Mouse (Mus musculus): ENCODE data around the gene Nell2. TPM values are rescaled to one million over a fixed set of nuclear protein-coding genes. Genes with fewer than 3 reads are reported as not detected.

The Nell2 gene
- total and polyA plus RNA-seq, 3 experiments, result not detected

DNA sequence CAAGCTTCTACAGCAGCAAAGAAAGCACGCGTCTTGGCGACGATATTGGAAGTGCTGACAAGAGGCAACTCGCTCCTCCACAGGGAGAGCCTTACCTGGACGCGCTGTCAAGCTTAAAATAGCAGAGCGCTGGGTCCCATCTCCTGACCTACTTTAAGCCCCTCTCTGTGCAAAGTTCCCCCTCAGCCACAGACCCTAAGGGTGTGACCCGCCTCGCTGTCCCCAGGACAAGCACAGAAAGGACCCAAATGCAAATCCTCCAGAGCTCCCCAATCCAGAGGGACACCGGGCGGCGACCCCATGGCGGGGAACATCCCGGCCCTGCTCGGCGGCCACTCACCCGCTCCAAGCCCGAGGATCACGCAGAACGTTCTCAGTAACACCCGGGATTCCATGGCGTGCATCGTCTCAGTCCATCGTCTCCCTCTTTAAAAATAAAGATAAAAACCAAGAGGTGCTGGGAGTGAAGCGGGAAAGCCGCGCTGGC, 855 bp downstream of the Nell2 start:
- in situ Hi-C loops (cut with MboI; ENCODE audit: low pct_ligation_motif_present, low pct_unique_long_range_greater_than_20kb, low sequenced_read_pairs), result no loop called here
- H3K4me2 ChIP-seq (ENCODE audit: insufficient read depth, low read depth, poor library complexity, severe bottlenecking), result no peak overlapping the region
- dilution Hi-C loops (cut with MboI; ENCODE audit: extremely low pct_ligation_motif_present, extremely low pct_unique_long_range_greater_than_20kb, low sequenced_read_pairs), result no loop called here
- H3K9me3 ChIP-seq (replicated peaks; ENCODE audit: low read length), result peaks cover 44% of the 10 kb centered on the region
- no peak overlapping the region for H3K4me3 ChIP-seq (replicated peaks in 1 of 3; ENCODE audit: low read depth in 2 of 3, low read length in 2 of 3, poor library complexity in 1 of 3)
- H3K79me2 ChIP-seq (replicated peaks; ENCODE audit: control insufficient read depth, extremely low read depth, insufficient read depth, poor library complexity, severe bottlenecking), result no peaks in the 10 kb centered on the region
- H3K27me3 ChIP-seq (replicated peaks), result no peaks in the 10 kb centered on the region
- no peaks in the 10 kb centered on the region for H3K4me1 ChIP-seq (ENCODE audit: control insufficient read depth in 1 of 2, insufficient read depth in 2 of 2)
- no peak overlapping the region for H3K27ac ChIP-seq (ENCODE audit: insufficient read depth, low read depth)
- no peak for TF ChIP-seq TCF12 (IDR thresholded peaks at IDR 0.05; ENCODE audit: low read depth, low read length)
- no peak for DNase-seq (ENCODE audit: extremely low read depth)
- H3K9ac ChIP-seq (ENCODE audit: insufficient read depth, low read depth), result no peak overlapping the region
- H3K36me3 ChIP-seq (replicated peaks in 1 of 2; ENCODE audit: control insufficient read depth in 1 of 2, insufficient read depth in 1 of 2, low read length in 1 of 2), result no peaks in the 10 kb centered on the region

DNA sequence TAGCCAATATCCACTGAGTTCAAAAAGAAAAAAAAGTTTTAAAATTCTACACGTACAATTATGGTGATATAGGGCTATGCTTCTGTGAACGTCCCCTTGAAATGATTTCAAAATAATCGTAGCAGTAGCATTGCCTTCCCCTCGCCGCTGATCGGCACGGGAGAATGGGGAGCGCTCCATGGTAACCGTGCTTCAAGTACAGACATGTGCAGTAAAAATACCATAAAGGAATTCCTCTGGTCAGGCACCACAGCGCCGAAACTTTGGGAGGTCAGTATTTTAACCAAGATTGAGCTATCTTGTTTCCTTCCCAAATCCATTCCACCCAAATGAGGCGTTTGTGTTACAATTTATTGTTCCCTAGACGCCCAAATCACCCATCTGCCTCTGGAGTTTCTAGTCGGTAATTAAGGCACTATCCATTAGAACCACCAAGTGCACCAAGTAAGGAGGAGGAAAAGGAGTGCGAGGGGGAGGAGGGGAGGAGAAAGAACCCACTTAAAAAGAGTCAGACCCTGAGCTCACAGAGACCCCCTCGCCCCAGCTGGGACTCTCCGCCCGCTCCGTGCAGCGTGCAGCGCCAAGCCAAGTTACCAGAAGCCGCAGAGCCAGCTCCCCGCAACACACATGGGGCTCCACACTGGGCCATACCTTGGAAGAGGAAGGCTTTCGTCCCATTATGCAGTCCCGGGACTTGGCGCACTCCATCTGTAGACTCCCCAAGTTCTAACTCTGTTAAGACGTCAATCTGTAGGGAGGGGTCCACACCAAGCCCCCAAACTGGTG, 1.5 kb downstream of the Nell2 start:
- TF ChIP-seq BHLHE40 (IDR thresholded peaks at IDR 0.05; ENCODE audit: low read depth, low read length), result no peak
- no peak for TF ChIP-seq ZNF384 (IDR thresholded peaks at IDR 0.05; ENCODE audit: low read depth, low read length)
- TF ChIP-seq CHD2 (IDR thresholded peaks at IDR 0.05; ENCODE audit: low read length), result no peak
- no peak for TF ChIP-seq MYC (IDR thresholded peaks at IDR 0.05; ENCODE audit: low read depth, low read length)
- TF ChIP-seq ZKSCAN1 (IDR thresholded peaks at IDR 0.05; ENCODE audit: borderline replicate concordance, low read depth, low read length), result no peak
- no peak for TF ChIP-seq RAD21 (IDR thresholded peaks at IDR 0.05; ENCODE audit: low read depth, low read length)
- TF ChIP-seq CHD1 (IDR thresholded peaks at IDR 0.05; ENCODE audit: low read depth, low read length), result no peak
- TF ChIP-seq SMC3 (IDR thresholded peaks at IDR 0.05; ENCODE audit: low read depth, low read length), result no peak
- no peak for TF ChIP-seq ELF1 (IDR thresholded peaks at IDR 0.05; ENCODE audit: low read depth, low read length)
- no peak for TF ChIP-seq ETS1 (conservative IDR thresholded peaks at IDR 0.05; ENCODE audit: low read depth, low read length)
- TF ChIP-seq GABPA (IDR thresholded peaks at IDR 0.05; ENCODE audit: insufficient replicate concordance, low read depth, low read length), result no peak
- no peak for TF ChIP-seq JUND (conservative IDR thresholded peaks at IDR 0.05; ENCODE audit: low read depth, low read length)
- no peak for TF ChIP-seq TCF12 (IDR thresholded peaks at IDR 0.05; ENCODE audit: low read depth, low read length)
- TF ChIP-seq ZMIZ1 (IDR thresholded peaks at IDR 0.05; ENCODE audit: low read depth, low read length), result no peak
- no peak for TF ChIP-seq USF2 (conservative IDR thresholded peaks at IDR 0.05; ENCODE audit: low read depth, low read length)
- TF ChIP-seq MAZ (IDR thresholded peaks at IDR 0.05; ENCODE audit: low read depth, low read length), result no peak
- no peak for TF ChIP-seq MAFK (IDR thresholded peaks at IDR 0.05; ENCODE audit: insufficient replicate concordance, low read length)
- TF ChIP-seq JUN (IDR thresholded peaks at IDR 0.05; ENCODE audit: insufficient read depth, low read depth, low read length), result no peak
- no peak for TF ChIP-seq RCOR1 (conservative IDR thresholded peaks at IDR 0.05; ENCODE audit: low read depth, low read length)
- no peaks in the 10 kb centered on the region for H3K36me3 ChIP-seq (replicated peaks in 1 of 2; ENCODE audit: control insufficient read depth in 1 of 2, insufficient read depth in 1 of 2, low read length in 1 of 2)
- no peaks in the 10 kb centered on the region for H3K27me3 ChIP-seq (replicated peaks)
- H3K9me3 ChIP-seq (replicated peaks; ENCODE audit: low read length), result peaks cover 47% of the 10 kb centered on the region
- dilution Hi-C loops (cut with MboI; ENCODE audit: extremely low pct_ligation_motif_present, extremely low pct_unique_long_range_greater_than_20kb, low sequenced_read_pairs) (no loop called here), in situ Hi-C loops (cut with MboI; ENCODE audit: low pct_ligation_motif_present, low pct_unique_long_range_greater_than_20kb, low sequenced_read_pairs) (no loop called here)
- H3K4me1 ChIP-seq (ENCODE audit: control insufficient read depth in 1 of 2, insufficient read depth in 2 of 2), result no peaks in the 10 kb centered on the region
- no peak overlapping the region for H3K9ac ChIP-seq (ENCODE audit: insufficient read depth, low read depth)
- no peak overlapping the region for H3K4me2 ChIP-seq (ENCODE audit: insufficient read depth, low read depth, poor library complexity, severe bottlenecking)
- no peaks in the 10 kb centered on the region for H3K79me2 ChIP-seq (replicated peaks; ENCODE audit: control insufficient read depth, extremely low read depth, insufficient read depth, poor library complexity, severe bottlenecking)
- H3K4me3 ChIP-seq (replicated peaks in 1 of 3; ENCODE audit: low read depth in 2 of 3, low read length in 2 of 3, poor library complexity in 1 of 3), result no peak overlapping the region
- no peak for DNase-seq (ENCODE audit: extremely low read depth)
- no peak overlapping the region for H3K27ac ChIP-seq (ENCODE audit: insufficient read depth, low read depth)

Measured in CH12.LX (cell line).